Mouse (Mus musculus): Measurements from ENCODE around the gene Runx3. TPM values are rescaled to one million over a fixed set of nuclear protein-coding genes. Genes with fewer than 3 reads are reported as not detected.

The Runx3 gene
- polyA plus RNA-seq, 1 experiment = 0.22 TPM

- DNase-seq (ENCODE audit: low read depth) = no peak
Measured at GRCm38 (mm10) chr4:135150031-135150801, 29.8 kb downstream of the Runx3 start.

GRCm38 (mm10) chr4:135151111-135151987 is 30.9 kb downstream of the Runx3 start:
- DNase-seq (ENCODE audit: low read depth) = no peak

DNA sequence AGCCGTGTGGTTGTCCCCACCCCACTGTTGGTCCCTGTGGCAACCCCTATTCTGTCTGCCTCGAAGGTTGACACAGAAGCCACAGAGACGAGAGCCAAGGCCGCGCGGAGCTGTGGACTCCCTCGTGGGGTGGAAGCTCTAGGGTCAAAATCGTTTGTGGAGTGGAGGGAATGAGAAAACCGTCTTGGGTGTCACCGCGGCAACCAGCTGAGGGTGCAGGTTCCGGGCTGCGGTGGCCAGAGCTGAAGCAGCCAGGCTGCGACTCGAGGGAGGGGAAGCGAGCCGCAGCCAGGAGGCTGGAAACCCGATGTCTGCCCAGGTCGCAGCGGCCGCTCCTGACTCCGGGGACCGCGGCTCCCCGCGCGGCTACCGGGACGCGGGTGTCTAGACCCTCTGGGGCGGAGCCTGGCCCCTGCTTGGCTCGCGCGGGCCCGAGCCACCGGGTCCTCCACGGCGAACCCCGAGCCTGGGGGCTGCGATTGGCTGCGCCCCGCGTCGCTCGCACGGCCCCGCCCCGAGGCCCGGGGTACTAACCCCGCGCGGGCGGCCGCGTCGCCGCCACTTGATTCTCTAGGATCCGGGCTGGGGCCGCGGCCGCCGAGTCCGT is 31.6 kb downstream of the Runx3 start:
- no peak for DNase-seq (ENCODE audit: low read depth)

DNA sequence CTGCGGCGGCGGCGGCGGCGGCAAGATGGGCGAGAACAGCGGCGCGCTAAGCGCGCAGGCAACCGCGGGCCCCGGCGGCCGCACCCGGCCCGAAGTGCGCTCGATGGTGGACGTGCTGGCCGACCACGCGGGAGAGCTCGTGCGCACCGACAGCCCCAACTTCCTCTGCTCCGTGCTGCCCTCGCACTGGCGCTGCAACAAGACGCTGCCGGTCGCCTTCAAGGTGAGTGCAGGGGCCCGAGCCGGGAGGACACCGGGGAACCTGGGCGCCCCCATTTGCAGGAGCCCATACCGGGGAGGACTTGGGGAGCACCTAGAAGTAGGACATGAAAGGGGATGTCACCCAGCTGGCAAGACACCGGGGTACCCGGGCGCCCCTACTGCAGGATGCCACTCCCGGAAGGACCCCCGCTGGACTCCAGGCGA is 32.4 kb downstream of the Runx3 start:
- DNase-seq (ENCODE audit: low read depth) = no peak

DNA sequence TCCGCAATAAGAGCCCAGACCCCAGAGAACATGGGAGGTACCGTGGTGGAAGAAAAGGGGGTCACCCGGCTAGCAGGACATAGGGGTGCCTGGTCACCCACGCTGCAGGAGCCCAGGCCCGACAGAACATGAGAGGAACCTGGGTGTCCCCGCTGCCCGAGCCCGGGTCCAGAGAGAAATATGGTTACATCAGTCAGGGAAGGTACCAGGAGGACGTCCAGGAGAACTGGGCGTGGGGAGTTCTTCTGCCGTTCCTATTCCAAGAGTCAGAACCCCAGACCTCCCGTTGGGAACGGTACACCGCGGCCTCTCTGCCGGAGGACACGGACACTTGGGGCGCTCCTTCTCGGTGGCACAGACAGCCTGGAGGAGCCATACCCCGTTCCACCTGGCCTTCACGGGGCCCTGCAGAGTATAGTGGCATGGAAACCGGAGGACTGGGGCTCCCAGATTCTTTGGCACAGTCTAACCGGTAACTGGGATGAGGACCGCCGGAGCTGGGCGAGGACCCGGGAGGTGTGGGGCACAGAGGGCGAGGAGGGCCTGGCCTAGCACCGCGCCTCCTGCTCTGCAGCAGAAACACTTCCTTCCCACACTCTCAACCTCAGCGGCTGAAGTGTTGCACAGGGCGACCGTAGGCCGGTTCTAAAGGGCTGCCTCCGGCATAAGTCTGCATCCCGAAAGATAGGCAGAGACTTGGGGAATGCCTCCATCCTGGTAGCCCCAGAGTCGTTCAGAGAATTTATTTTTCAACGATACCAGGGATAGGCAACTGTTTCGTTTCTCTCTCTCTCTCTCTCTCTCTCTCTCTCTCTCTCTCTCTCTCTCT is 33.0 kb downstream of the Runx3 start:
- no peak for DNase-seq (ENCODE audit: low read depth)

DNA sequence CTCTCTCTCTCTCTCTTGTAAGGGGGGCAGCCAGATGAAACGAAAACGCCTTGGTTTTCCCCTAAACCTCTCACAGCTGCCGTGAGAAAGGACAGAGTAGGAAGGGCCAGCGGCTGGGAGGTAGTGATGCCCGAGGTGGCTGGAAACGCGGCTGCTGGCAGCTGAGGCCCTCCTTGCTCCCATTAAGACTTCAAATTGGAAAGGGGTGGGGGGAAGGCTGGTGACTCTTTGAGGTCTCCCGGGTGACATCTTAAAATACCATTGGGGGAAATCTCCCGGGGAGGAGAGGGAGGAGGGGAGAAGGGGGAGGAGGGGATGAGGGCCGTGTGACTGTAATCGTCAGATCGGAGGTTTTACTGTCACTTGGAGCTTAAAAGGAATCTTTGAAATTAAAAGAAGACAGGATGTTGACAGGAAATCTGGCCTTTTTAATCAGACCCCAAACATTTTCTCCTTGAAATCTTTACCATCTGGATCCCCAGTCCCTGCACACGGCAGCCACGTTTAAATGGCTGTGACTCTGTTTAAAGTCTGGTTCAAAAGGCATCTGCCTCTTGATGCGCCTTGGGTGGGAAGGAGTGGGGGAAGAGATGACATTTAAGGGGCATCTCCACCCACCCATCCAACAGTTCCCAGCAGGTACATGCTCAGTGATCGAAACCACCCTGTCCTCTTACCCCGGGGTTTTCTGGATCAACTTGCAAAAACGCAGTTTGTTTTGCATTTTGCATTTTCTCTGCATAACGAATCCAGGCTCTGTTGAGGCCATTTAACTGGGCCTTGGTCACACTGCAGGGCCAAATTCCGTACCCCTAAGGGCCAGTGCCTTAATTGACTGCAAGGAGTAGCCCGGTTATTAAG is 33.9 kb downstream of the Runx3 start:
- no peak for DNase-seq (ENCODE audit: low read depth)

- DNase-seq (ENCODE audit: low read depth) = no peak
Measured at GRCm38 (mm10) chr4:135155106-135155800, 34.8 kb downstream of the Runx3 start.

DNA sequence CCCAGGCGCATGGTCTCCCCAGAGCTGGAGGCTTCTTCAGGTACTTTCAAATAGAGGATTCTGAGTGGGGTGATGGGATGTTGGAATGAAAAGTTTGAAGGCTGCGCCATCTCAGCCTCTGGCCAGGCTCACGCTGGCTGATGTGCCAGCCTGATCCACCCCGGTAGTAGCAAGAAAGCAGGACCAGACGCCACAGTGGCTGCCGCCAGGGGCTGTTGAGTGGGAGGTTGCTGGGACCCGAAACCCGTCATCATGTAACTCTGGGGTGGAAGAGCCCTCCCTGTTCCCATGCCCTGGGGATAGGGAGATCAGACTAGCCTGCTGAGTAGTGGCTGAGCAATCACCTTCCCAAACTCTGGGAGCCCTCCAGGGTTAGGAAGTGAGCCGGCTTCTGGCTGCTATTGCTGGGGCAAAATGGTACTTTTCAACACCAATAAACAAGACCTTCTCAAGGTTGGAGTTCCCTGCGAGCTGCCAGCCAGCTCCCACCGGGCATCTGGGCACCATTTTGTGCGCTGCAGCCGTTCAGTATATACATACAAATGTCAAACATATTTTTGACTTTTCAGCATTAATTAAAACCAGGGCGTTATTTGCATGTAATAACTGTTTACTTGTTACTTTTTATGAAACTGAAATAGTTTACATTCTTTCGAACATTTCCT is 35.5 kb downstream of the Runx3 start:
- no peak for DNase-seq (ENCODE audit: low read depth)

DNA sequence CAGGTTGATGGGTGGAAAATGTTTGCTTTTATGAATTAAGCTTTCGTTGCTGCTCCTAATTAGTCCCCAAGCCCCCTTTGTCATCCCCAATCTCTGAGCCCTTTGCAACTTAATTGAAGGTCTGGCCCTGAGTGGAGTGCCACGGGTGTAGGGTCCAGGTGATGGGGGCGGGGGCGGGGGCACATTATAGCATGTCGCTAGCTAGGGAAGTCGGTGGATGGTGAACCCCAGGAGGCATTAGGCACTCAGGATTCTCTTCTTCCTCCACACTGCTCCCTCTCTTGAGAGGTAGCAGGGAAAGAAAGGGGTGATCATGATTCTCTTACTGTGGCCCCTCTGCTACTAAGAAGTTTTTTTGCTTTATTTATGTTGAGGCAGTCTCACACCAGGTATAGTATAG is 36.1 kb downstream of the Runx3 start:
- no peak for DNase-seq (ENCODE audit: low read depth)

- no peak for DNase-seq (ENCODE audit: low read depth)
Measured at GRCm38 (mm10) chr4:135157329-135157728, 36.9 kb downstream of the Runx3 start.

DNA sequence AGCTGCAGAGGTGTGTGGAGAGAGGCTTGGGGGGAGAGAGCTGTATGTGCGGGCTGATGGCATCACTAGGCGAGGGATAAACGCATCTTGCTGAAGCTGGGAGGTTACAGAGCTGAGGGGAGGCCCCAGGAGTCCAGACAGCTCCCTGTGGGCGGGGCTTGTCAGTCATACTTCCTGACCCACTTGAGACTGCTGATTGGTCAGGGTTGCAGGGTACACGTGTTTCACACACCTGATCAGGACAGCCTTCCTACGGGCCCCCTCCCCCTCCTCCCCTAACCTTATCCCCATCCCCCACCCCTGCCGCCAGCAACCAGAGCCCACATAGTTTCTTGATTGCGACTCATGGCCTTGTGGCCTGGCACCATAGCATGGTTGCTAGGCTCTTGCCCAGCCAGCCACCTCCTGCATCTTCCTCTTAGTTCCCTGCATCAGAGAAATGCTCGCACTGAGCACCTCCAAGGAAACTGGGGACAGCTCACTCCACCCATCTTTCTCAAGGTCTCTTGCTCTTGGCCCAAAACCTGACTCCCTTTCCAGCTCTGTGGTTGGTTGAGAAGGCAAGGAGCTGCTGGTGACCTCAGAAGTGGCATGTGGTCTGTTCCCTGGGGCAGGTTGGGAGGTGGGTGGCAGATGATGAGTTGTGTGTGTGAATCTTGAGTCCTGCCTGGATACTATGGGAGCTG is 38.4 kb downstream of the Runx3 start:
- no peak for DNase-seq (ENCODE audit: low read depth)

GRCm38 (mm10) chr4:135159663-135160062 is 39.2 kb downstream of the Runx3 start:
- DNase-seq (ENCODE audit: low read depth) = no peak

- DNase-seq (ENCODE audit: low read depth) = no peak
Measured at GRCm38 (mm10) chr4:135160168-135160567, 39.7 kb downstream of the Runx3 start.

DNA sequence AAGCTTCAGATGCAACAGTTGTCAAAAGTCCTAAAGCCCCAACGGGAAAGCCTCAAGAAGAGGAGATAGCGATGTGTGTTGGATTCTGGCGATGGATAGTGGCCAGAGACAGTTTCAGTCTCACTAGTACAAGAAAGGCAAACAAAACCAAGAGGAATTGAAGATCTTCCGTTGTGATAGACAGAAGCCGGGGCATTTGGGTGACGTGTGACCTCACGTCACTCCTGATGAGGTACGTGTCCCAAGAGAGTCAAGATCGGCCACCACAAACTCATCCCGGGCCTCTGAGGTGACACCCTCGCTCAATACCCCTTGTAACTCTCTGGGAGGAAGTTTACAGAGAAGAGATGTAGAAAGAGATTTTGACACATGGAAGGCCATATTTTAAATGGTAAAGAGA is 41.0 kb downstream of the Runx3 start:
- DNase-seq (ENCODE audit: low read depth) = no peak

DNA sequence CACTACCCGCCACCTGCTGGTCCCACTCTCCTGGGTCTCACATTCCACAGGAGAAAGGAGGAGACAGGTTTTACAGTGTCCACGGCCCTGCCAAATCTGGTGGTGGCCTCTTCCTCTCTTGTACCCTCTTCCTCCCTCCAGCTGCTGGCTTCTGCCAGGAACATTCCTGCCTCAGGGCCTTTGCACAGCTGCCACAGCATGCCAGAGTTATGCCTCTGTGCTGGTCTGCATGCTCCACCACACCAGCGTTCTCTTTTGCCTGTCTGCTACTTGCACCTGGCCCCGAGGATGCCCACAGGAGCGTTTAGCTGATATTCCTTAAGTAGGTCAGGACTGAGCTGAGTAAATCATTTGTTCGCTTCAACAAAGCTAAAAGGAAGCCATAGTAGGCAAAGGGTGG is 45.3 kb downstream of the Runx3 start:
- DNase-seq (ENCODE audit: low read depth) = no peak

DNA sequence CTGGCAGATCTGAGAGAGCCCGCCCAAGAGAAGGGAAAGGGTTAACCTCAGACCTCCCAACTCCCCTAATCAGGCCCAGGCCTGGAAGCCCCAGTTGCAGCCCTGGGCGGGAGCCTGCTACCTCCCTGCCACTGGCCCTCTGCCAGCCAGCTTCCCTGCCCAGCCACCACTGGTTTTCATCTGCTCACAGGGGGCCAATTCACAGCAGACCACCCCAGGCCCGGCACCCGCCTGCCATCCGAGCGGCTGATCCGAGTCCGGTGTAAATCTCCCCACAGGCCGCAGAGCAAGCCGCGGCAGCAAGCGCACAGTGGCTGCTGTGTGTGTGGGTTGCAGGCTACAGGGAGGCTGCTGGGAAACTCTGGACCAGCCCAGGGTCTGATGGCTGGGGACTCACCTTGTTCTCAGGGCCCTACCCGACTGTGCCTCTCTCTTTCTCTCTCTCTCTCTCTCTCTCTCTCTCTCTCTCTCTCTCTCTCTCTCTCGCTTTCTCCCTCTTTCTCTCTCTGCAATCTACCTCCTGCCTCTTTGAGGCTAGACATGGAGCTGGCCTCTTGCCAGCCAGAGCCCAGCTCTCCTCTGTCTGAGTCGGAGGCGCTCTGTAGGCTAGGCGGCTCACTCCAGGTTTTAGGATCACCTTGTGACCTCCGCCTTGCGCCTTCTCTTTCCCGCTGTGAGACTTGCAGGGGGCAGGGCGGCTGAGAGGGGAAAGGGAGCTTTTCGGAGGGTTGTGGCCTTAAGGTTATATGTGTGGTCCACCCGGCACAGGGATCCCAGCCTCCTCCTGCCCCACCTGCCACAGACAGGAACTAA is 46.2 kb downstream of the Runx3 start:
- no peak for DNase-seq (ENCODE audit: low read depth)

DNA sequence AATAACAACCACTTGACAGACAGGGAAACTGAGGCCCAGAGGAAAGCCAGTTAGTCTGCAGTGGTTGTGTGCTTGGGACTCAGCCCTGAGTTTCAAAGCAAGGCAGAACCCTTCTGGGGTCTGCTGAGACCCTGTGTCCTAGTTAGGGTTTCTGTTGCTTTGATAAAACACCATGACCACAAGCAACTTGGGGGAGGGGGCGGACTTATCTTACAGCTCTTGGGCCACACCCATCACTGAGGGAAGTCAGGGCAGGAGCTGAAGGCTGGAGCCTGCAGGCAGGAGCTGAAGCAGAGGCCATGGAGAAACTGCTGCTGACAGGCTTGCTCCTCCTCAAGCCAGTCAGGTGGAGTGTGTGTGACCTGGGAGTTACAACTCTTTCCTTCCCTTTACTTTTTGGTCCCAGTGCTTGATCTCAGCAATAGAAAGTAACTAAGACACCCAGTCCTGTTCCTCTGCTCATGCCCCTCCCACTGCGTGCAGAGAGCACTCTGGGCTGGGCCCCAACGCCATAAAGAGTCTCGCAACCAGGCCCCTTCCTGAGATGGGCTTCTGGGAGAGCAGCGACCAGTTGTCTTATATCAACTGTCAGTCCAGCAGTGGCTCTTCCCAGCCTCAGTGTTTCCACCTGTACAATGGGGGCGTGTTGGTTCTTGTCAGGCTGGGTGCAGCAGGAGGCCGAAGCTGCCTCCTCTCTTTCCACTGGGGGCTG is 47.5 kb downstream of the Runx3 start:
- DNase-seq (ENCODE audit: low read depth) = no peak

Measured in gonadal fat pad, adult 2 months (tissue).